Mouse (Mus musculus): ENCODE results near the gene Srsf9.

- TF ChIP-seq CTCF (IDR thresholded peaks at IDR 0.05; ENCODE audit: low read depth) = no peak
- no peak for TF ChIP-seq EP300 (optimal IDR thresholded peaks at IDR 0.05)
Measured at GRCm38 (mm10) chr5:115355070-115355469, 28.1 kb downstream of the Srsf9 start.

Data from stomach, postnatal 0 days (tissue).